Mouse (Mus musculus) liver, embryonic 14.5 days (tissue): Measurements from ENCODE around the gene Sh2d4b. TPM values are rescaled to one million over a fixed set of nuclear protein-coding genes. Genes with fewer than 3 reads are reported as not detected.

Experiments
- ATAC-seq: fragments of 200-750 bp; cut with Nextera tagmentation; 2 replicates; pipeline ENCODE4 v1.8.0; 2017; ENCODE audit warnings: moderate number of reproducible peaks, mild to moderate bottlenecking, moderate library complexity; ENCODE audit not compliant: insufficient read depth
- DNase-seq, 3 experiments: peaks; one replicate each; pipeline ENCODE4 v3.0.0-alpha.2; 2012 to 2013; ENCODE audit warnings: low read depth in 3 of 3, low spot score in 3 of 3
- H3K27ac ChIP-seq: fragments of 300-500 bp; sonication (generic); 2 replicates; pipeline ENCODE4 v1.5.1; 2014; ENCODE audit warnings: moderate library complexity, mild to moderate bottlenecking, control low read depth, inconsistent platforms
- H3K27me3 ChIP-seq: fragments of 300-500 bp; sonication (generic); 2 replicates; pipeline ENCODE4 v1.6.1; 2014; ENCODE audit warnings: mild to moderate bottlenecking, low read length, moderate library complexity; ENCODE audit not compliant: control insufficient read depth, insufficient read depth
- H3K36me3 ChIP-seq: fragments of 300-500 bp; sonication (generic); replicated peaks from 2 replicates; pipeline ENCODE4 v1.6.1; 2014; ENCODE audit warnings: low read depth; ENCODE audit not compliant: control insufficient read depth, insufficient read depth
- H3K4me1 ChIP-seq, 2 experiments: fragments of 200-500 bp in 1 of 2; fragments of 300-500 bp in 1 of 2; sonication (generic) in 1 of 2; replicated peaks; 2 replicates each; pipeline ENCODE4 v1.6.1; 2012 to 2014; ENCODE audit warnings: antibody characterized with exemption in 1 of 2, inconsistent platforms in 1 of 2, low read length in 1 of 2; ENCODE audit not compliant: control insufficient read depth in 2 of 2, insufficient read depth in 2 of 2
- H3K4me2 ChIP-seq: fragments of 300-500 bp; sonication (generic); 2 replicates; pipeline ENCODE4 v1.6.1; 2014; ENCODE audit warnings: low read depth, mild to moderate bottlenecking, control low read depth, moderate library complexity
- H3K4me3 ChIP-seq, 2 experiments: fragments of 200-500 bp in 1 of 2; fragments of 300-500 bp in 1 of 2; sonication (generic) in 1 of 2; 2 replicates each; pipeline ENCODE4 v1.5.1; 2012 to 2014; ENCODE audit warnings: low read depth in 2 of 2, low read length in 2 of 2, mild to moderate bottlenecking in 2 of 2, control low read depth in 1 of 2, inconsistent platforms in 1 of 2, moderate library complexity in 1 of 2; ENCODE audit not compliant: insufficient read depth in 1 of 2
- H3K9ac ChIP-seq: fragments of 300-500 bp; sonication (generic); replicated peaks from 2 replicates; pipeline ENCODE4 v1.6.1; 2014; ENCODE audit warnings: mild to moderate bottlenecking, control low read depth, moderate library complexity
- H3K9me3 ChIP-seq: fragments of 300-500 bp; sonication (generic); 2 replicates; pipeline ENCODE4 v1.6.1; 2016; ENCODE audit warnings: low read length, mixed read lengths; ENCODE audit not compliant: control insufficient read depth
- CTCF ChIP-seq: IDR thresholded peaks from 2 replicates; pipeline ENCODE4 v1.5.1; 2016; ENCODE audit warnings: antibody characterized with exemption, low read depth, control low read depth
- EP300 ChIP-seq: IDR thresholded peaks from 2 replicates; pipeline ENCODE4 v1.6.1; 2016; ENCODE audit warnings: antibody characterized with exemption, low read depth
- WGBS: fragments of 180-500 bp; shearing (Covaris S2); extraction: QIAGEN DNeasy Blood & Tissue Kit; methylation state at CpG from one replicate; pipeline ENCODE4 v1.1.7; 2014; ENCODE audit not compliant: insufficient replicate concordance; 5-methylcytosine and 5-hydroxymethylcytosine counted together
- polyA plus RNA-seq, 2 experiments: library from polyadenylated mRNA; depleted of rRNA in 1 of 2; stranded (reverse) in 1 of 2; unstranded in 1 of 2; fragments of >200 nt; fragmentation: Nextera tagmentation in 1 of 2; extraction: Ambion mirVana in 1 of 2; gene quantifications; 2 replicates each; pipeline versions ENCODE4 v1.2.1 to v1.2.3; 2012 to 2014

Sh2d4b gene
- polyA plus RNA-seq, 2 experiments: 0.08 to 0.23 TPM

DNA sequence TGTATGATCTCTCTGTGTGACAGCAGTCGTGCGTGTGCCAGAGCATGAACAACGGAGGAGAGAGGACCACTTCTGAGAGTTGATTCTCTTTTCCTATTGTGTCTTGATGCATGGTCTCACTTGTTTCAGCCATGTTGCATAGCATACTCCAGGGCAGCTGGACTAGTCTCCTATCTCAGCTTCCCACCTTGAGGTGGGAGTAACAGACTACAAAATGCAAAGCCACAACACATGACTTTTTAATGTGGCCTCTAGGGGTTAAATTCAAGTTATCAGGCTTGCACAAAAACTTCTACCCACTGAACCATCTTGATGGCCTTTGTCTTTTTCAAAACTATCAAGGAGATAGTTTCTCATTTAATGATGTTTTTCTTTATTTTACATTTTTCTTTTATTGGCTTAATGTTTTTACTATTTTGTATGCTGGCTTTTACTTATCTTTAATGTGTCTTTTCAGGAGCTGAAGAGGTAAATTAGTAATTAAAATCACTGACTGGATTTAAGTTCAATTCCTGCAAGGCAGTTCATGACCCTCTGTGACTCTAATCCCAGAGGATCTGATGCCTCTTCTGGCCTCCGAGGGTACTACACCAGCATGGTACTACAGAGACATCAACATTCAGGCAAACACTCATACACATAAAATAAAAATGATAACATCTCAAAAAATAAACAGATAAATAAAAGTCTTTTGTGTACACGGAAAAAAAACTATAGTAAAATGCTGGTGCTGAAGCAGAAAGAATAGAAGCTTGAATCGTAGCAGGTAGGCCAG, 6.5 kb downstream of the Sh2d4b start:
- no peaks in the 10 kb centered on the region for H3K27me3 ChIP-seq
- no peaks in the 10 kb centered on the region for H3K36me3 ChIP-seq
- H3K9ac ChIP-seq: no peak overlapping the region
- TF ChIP-seq CTCF (peak; percentile 67), EP300 (peak; percentile 72)
- H3K27ac ChIP-seq: no peak overlapping the region
- H3K4me1 ChIP-seq: peaks cover 9 to 18% of the 10 kb centered on the region in 2 experiments
- DNase-seq (peak in 1 of 3 experiments; percentile 28), ATAC-seq (peak; percentile 76)
- 47% methylated on average over 6 of the region's 6 CpGs for WGBS
- no peak overlapping the region for H3K4me3 ChIP-seq
- no peaks in the 10 kb centered on the region for H3K9me3 ChIP-seq
- no peak overlapping the region for H3K4me2 ChIP-seq

GRCm38 (mm10) chr14:40885752-40886151, 7.3 kb downstream of the Sh2d4b start:
- H3K27ac ChIP-seq: no peak overlapping the region
- H3K36me3 ChIP-seq: no peaks in the 10 kb centered on the region
- H3K27me3 ChIP-seq: no peaks in the 10 kb centered on the region
- WGBS: 0% methylated on average over 1 of the region's 1 CpGs
- no peak overlapping the region for H3K4me3 ChIP-seq
- no peak overlapping the region for H3K4me2 ChIP-seq
- TF ChIP-seq EP300: no peak
- H3K9me3 ChIP-seq: no peaks in the 10 kb centered on the region
- ATAC-seq: peak; percentile 28; the same call in 1 of the 2 replicates
- no peak overlapping the region for H3K9ac ChIP-seq
- no peak for DNase-seq
- H3K4me1 ChIP-seq: peaks cover 9 to 18% of the 10 kb centered on the region in 2 experiments

DNA sequence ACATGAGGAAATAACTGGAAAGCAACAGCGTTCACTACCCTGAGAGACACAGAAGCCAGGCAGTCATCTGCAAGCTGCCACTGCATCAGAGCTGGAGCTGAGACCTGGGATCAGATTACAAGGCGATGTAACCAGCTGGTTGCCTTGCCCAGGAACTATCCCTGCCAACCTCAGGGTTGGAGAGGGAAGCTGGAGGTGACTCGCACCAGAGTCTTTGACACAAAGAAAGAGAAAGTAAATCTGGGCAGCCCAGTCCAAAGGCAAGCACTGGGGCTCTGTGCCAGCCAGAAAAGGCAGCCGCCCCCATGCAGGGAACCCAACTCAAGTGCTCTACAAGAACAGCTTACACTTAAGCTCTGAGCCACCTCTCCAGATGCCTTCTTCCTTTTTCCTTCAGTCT, 7.8 kb downstream of the Sh2d4b start:
- no peak for TF ChIP-seq EP300
- no peak for TF ChIP-seq CTCF
- no peak overlapping the region for H3K27ac ChIP-seq
- H3K9ac ChIP-seq: no peak overlapping the region
- no peak overlapping the region for H3K4me3 ChIP-seq
- no peaks in the 10 kb centered on the region for H3K27me3 ChIP-seq
- no peak overlapping the region for H3K4me2 ChIP-seq
- DNase-seq (no peak), ATAC-seq (no peak)
- 38% methylated on average over 4 of the region's 4 CpGs for WGBS
- no peaks in the 10 kb centered on the region for H3K9me3 ChIP-seq
- H3K36me3 ChIP-seq: no peaks in the 10 kb centered on the region
- peaks cover 9 to 18% of the 10 kb centered on the region in 2 experiments for H3K4me1 ChIP-seq

- no peak for ATAC-seq
- DNase-seq: no peak
- no peaks in the 10 kb centered on the region for H3K27me3 ChIP-seq
- H3K4me1 ChIP-seq: no peaks in the 10 kb centered on the region; a peak in 1 of 4 replicates
- H3K4me2 ChIP-seq: no peak overlapping the region
- H3K4me3 ChIP-seq: no peak overlapping the region
- no peak overlapping the region for H3K27ac ChIP-seq
- no peaks in the 10 kb centered on the region for H3K36me3 ChIP-seq
- TF ChIP-seq CTCF (no peak), EP300 (no peak)
- no peaks in the 10 kb centered on the region for H3K9me3 ChIP-seq
- no peak overlapping the region for H3K9ac ChIP-seq
Measured at GRCm38 (mm10) chr14:40874565-40874964, 18.5 kb downstream of the Sh2d4b start.

DNA sequence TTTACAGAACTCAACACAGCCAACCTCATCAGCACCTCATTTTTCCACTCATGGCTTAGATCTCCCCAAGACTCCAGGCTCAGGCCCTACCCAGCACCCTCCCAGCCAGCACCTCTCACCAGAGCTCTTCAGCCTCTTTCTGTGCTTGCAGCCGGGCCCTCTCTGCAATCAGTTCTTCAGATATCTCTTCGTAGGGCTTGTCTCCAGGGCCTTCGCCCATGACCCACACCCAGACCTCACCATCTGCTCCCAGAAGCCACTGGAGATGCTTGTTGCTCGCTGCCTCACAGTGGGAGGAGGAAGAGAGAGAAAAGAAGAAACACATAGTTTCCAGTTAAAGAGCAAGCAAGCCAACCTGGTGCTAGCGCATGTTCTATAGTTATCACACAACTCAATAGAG, 19.1 kb downstream of the Sh2d4b start:
- Histone ChIP-seq H3K27ac (no peak overlapping the region), H3K36me3 (no peaks in the 10 kb centered on the region), H3K4me3 (no peak overlapping the region), H3K9ac (no peak overlapping the region), H3K9me3 (no peaks in the 10 kb centered on the region), H3K4me1 (no peaks in the 10 kb centered on the region; a peak in 1 of 4 replicates), H3K4me2 (no peak overlapping the region), H3K27me3 (no peaks in the 10 kb centered on the region)
- WGBS: 43% methylated on average over 5 of the region's 5 CpGs
- DNase-seq (no peak), ATAC-seq (no peak)
- TF ChIP-seq CTCF (no peak), EP300 (no peak)
